Mouse (Mus musculus) cerebellum, adult 11-12 months (tissue): ENCODE results near the gene Racgap1.

Source experiments
- DNase-seq: peaks from one replicate; pipeline ENCODE4 v3.0.0; 2022

Racgap1 gene

GRCm38 (mm10) chr15:99586525-99586924 lies 64.9 kb downstream of the Racgap1 start:
- DNase-seq: no peak

DNA sequence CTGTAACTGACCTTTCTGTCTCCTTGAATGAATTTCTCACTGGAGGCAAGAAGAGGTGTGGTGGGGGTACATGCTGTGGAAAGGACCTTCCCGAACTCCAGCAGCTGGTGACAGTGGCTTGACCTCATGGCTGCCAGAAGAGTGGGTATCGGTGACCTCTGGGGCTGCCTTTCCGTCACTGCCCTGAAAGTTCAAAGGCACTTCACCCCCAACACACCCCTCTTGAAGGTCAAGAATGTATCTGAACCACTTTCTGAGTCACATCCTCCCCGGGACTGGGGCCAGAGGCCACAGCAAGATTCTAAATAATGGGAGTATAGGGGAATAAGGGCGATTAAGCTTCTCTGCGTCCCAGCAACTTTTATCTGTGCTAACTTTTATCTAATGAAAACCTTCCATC lies 65.7 kb downstream of the Racgap1 start:
- DNase-seq: no peak

DNA sequence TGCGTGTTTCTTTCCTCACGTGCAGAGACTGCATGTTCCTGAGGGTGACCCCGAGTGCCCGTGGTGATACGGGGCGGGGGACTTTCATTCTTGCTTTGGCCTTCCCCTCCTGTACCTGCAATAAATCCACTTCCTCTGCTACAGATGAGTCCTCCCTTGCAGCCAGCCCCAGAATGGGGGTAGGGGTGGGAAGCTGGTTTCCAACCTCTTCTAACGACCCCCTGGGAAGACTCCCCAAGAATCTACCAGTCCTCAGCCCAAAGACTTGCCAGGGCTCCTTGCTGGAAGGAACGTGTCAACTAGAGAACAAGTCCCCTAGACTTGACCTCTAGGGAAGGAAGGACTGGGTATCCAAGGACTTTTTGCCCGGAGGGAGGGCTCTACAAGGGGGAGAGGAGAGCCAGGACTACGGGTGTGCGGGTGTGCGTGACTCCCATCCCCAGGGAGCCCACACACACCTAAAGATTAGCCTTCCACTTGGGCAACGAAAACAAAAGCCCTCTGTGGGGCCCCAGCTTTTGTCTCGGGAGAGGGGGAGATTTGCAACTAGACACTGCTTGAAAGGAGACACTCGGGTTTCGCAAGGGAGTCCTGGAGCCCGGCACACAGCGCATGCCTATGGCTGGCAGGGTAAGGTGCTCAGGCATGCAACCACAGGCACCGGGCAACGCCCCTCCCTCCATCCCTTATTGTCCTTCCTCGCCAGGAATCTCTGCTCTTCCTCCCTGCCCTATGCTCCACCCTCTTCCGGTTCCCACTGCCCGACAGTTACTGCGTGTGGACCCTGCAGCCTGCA lies 66.9 kb downstream of the Racgap1 start:
- no peak for DNase-seq

- no peak for DNase-seq
Observed at GRCm38 (mm10) chr15:99583463-99584344, 67.8 kb downstream of the Racgap1 start.

GRCm38 (mm10) chr15:99578802-99579485 lies 72.5 kb downstream of the Racgap1 start, which contains the start of gene Aqp2:
Gene Aqp2, plus strand, starts transcription at chr15:99579055.
- DNase-seq: peak; percentile 60
